Mouse (Mus musculus) lung, postnatal 0 days (tissue): ENCODE measurements around the gene Dpysl4. TPM values are rescaled to one million over a fixed set of nuclear protein-coding genes. Genes with fewer than 3 reads are reported as not detected.

Experiments
- ATAC-seq: fragments of 200-750 bp; cut with Nextera tagmentation; 2 replicates; pipeline ENCODE4 v1.8.0; 2017; ENCODE audit warnings: moderate library complexity
- DNase-seq: peaks from one replicate; pipeline ENCODE4 v3.0.0-alpha.2; 2016; ENCODE audit warnings: low spot score
- H3K27ac ChIP-seq: fragments of 300-500 bp; sonication (generic); 2 replicates; pipeline ENCODE4 v1.5.1; 2014; ENCODE audit warnings: antibody characterized with exemption, mild to moderate bottlenecking, low read length, mixed read lengths
- H3K27me3 ChIP-seq: fragments of 300-500 bp; sonication (generic); replicated peaks from 2 replicates; pipeline ENCODE4 v1.6.1; 2014; ENCODE audit warnings: low read length, mixed read lengths; ENCODE audit not compliant: insufficient read depth
- H3K36me3 ChIP-seq: fragments of 300-500 bp; sonication (generic); 2 replicates; pipeline ENCODE4 v1.6.1; 2014; ENCODE audit warnings: low read length, mixed read lengths; ENCODE audit not compliant: insufficient read depth
- H3K4me1 ChIP-seq: fragments of 300-500 bp; sonication (generic); 2 replicates; pipeline ENCODE4 v1.6.1; 2014; ENCODE audit warnings: antibody characterized with exemption, low read depth, low read length, mixed read lengths; ENCODE audit not compliant: insufficient read depth
- H3K4me2 ChIP-seq: fragments of 300-500 bp; sonication (generic); replicated peaks from 2 replicates; pipeline ENCODE4 v1.6.1; 2014; ENCODE audit warnings: low read depth, mild to moderate bottlenecking, low read length, moderate library complexity, mixed read lengths
- H3K4me3 ChIP-seq: fragments of 300-500 bp; sonication (generic); 2 replicates; pipeline ENCODE4 v1.5.1; 2014; ENCODE audit warnings: low read depth, low read length
- H3K9ac ChIP-seq: fragments of 300-500 bp; sonication (generic); replicated peaks from 2 replicates; pipeline ENCODE4 v1.6.1; 2014; ENCODE audit warnings: low read depth, mild to moderate bottlenecking
- H3K9me3 ChIP-seq: fragments of 300-500 bp; sonication (generic); 2 replicates; pipeline ENCODE4 v1.6.1; 2016; ENCODE audit warnings: low read length, mixed read lengths
- CTCF ChIP-seq: IDR thresholded peaks from 2 replicates; pipeline ENCODE4 v1.5.1; 2016; ENCODE audit warnings: antibody characterized with exemption, mild to moderate bottlenecking
- EP300 ChIP-seq: IDR thresholded peaks from 2 replicates; pipeline ENCODE4 v1.6.1; 2016; ENCODE audit warnings: antibody characterized with exemption, mild to moderate bottlenecking, control low read depth
- WGBS: fragments of 180-500 bp; shearing (Covaris S2); extraction: QIAGEN DNeasy Blood & Tissue Kit; methylation state at CpG from one replicate; pipeline ENCODE4 v1.1.7; 2014; 5-methylcytosine and 5-hydroxymethylcytosine counted together
- polyA plus RNA-seq: library from polyadenylated mRNA; unstranded; fragments of >200 nt; fragmentation: Nextera tagmentation; extraction: Ambion mirVana; gene quantifications from 2 replicates; pipeline ENCODE4 v1.2.1, GENCODE M21; 2015

Gene Dpysl4
- polyA plus RNA-seq, 1 experiment from 2014 or later, result 0.54 TPM

DNA sequence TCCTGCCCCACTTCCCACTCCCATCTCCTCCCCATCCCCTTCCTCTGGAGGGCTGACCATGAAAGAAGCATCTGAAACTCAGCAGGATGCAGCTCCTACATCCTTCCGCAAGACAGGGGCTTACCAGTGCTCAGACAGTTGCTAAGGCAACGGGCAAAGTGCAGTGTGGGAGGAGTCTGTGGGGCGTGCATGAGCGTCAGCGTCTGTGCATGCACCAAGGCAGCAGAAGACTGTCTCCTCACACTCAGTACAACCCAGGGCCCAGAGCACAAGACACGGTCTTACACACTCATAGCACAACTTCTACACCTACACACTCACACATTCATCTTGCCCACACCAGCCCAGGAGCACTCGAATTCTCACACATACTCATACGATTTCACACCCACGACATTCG lies 65.3 kb downstream of the Dpysl4 start:
- WGBS, result 22% methylated on average over 10 of the region's 10 CpGs
- no peak overlapping the region for H3K4me3 ChIP-seq
- no peak overlapping the region for H3K4me2 ChIP-seq
- peak; percentile 27 for DNase-seq
- no peaks in the 10 kb centered on the region for H3K27me3 ChIP-seq
- H3K9ac ChIP-seq, result no peak overlapping the region
- no peaks in the 10 kb centered on the region for H3K9me3 ChIP-seq
- no peak overlapping the region for H3K27ac ChIP-seq
- H3K4me1 ChIP-seq, result 0 out of 2 replicates have a peak, but pooled peaks cover 2% of the 10 kb centered on the region
- ATAC-seq, result peak; percentile 64
- no peak for TF ChIP-seq CTCF
- TF ChIP-seq EP300, result no peak
- no peaks in the 10 kb centered on the region for H3K36me3 ChIP-seq

Other genes with a start within 250 kb of the Dpysl4 start
- 28.0 and 29.5 TPM in 2 replicates for gene Ppp2r2d, start 239.9 kb upstream of the Dpysl4 start, polyA plus RNA-seq
- 14.9 and 15.0 TPM in 2 replicates for gene Mapk1ip1, start 239.7 kb upstream of the Dpysl4 start, polyA plus RNA-seq
- 117 and 141 TPM in 2 replicates for gene Bnip3, start 176.5 kb upstream of the Dpysl4 start, polyA plus RNA-seq
- gene Jakmip3, start 145.3 kb upstream of the Dpysl4 start, polyA plus RNA-seq, result not detected in 2 replicates
- 2.3 and 2.7 TPM in 2 replicates for gene Lrrc27, start 127.0 kb downstream of the Dpysl4 start, polyA plus RNA-seq
- gene Stk32c, start 127.3 kb downstream of the Dpysl4 start, polyA plus RNA-seq, result 0.06 TPM in 1 of 2 replicates, not detected in the other
- 23.6 and 27.5 TPM in 2 replicates for gene Pwwp2b, start 162.5 kb downstream of the Dpysl4 start, polyA plus RNA-seq